Mouse (Mus musculus): Measurements from ENCODE around the gene Tmem43. TPM values are rescaled to one million over a fixed set of nuclear protein-coding genes. Genes with fewer than 3 reads are reported as not detected.

The Tmem43 gene
- polyA plus RNA-seq, 1 experiment from 2014 or later: 45.5 TPM

GRCm38 (mm10) chr6:91536047-91536765 lies 62.7 kb downstream of the Tmem43 start:
- ATAC-seq (ENCODE audit: low FRiP score): no peak
- 90% methylated on average over 11 of the region's 11 CpGs for WGBS
- H3K27ac ChIP-seq: no peak overlapping the region

More at GRCm38 (mm10) chr6:91536047-91536765, 62.7 kb downstream of the Tmem43 start:
- H3K4me2 ChIP-seq (replicated peaks): no peak overlapping the region
- H3K36me3 ChIP-seq (replicated peaks; ENCODE audit: control insufficient read depth, insufficient read depth): no peaks in the 10 kb centered on the region
- H3K4me1 ChIP-seq (replicated peaks; ENCODE audit: control insufficient read depth, insufficient read depth, low read length): no peaks in the 10 kb centered on the region
- H3K27me3 ChIP-seq (ENCODE audit: control insufficient read depth, insufficient read depth, low read length): no peaks in the 10 kb centered on the region
- no peaks in the 10 kb centered on the region for H3K9me3 ChIP-seq (ENCODE audit: control insufficient read depth, low read length)
- DNase-seq (ENCODE audit: low spot score): no peak
- no peak overlapping the region for H3K9ac ChIP-seq
- no peak overlapping the region for H3K4me3 ChIP-seq (replicated peaks; ENCODE audit: low read length)

Other genes starting within 250 kb of the Tmem43 start
- gene Wnt7a, start 62.3 kb upstream of the Tmem43 start, polyA plus RNA-seq (2014; fragmentation: Nextera tagmentation; extraction: Ambion mirVana): 7.5 and 8.8 TPM in 2 replicates
- 36.3 and 37.4 TPM in 2 replicates for gene Chchd4, start 157 bp upstream of the Tmem43 start, polyA plus RNA-seq (2014; fragmentation: Nextera tagmentation; extraction: Ambion mirVana)
- gene Xpc, start 42.2 kb downstream of the Tmem43 start, polyA plus RNA-seq (2014; fragmentation: Nextera tagmentation; extraction: Ambion mirVana): 17.2 and 17.7 TPM in 2 replicates
- gene Lsm3, start 42.2 kb downstream of the Tmem43 start, polyA plus RNA-seq (2014; fragmentation: Nextera tagmentation; extraction: Ambion mirVana): 152 and 165 TPM in 2 replicates
- gene Slc6a6, start 210.3 kb downstream of the Tmem43 start, polyA plus RNA-seq (2014; fragmentation: Nextera tagmentation; extraction: Ambion mirVana): 91.6 and 98.5 TPM in 2 replicates